Mouse (Mus musculus) c-Kit-negative CD71-positive TER-119-positive erythroid progenitor cells, embryonic 14.5 days (primary cell): ENCODE data around the gene Psmd11.
"Not testable (repeated sequence)": the region's sequence is repeated elsewhere in the genome, so short reads cannot be mapped to it uniquely, and the experiment has no call there.

Experiments used
- DNase-seq: peaks from one replicate; pipeline ENCODE4 v3.0.0-alpha.2; 2013; ENCODE audit warnings: low read depth, low spot score

The Psmd11 gene

DNA sequence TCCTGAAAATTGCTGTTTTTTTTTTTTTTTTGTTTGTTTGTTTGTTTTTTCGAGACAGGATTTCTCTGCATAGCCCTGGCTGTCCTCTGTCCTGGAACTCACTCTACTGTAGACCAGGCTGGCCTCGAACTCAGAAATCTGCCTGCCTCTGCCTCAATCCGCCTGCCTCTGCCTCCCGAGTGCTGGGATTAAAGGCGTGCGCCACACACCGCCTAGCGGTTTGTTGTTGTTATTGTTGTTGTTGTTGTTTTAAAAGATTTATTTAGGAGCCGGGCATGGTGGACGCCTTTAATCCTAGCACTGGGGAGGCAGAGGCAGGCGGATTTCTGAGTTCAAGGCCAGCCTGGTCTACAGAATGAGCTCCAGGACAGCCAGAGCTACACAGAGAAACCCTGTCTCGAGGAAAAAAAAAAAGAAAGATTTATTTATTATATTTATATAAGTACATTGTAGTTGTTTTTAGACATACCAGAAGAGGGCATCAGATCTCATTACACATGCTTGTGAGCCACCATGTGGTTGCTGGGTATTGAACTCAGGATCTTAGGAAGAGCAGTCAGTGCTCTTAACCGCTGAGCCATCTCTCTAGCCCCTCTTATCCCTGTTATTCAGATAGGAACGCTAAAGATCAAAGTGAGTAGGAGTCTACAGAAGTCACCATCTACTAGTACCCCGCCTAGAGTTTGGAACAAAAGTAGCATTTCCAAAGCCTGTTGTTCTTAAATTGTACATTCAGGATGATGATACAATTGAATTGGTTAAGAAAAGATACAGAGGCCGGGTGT, 2.2 kb upstream of the Psmd11 start:
- DNase-seq: not testable (repeated sequence)

DNA sequence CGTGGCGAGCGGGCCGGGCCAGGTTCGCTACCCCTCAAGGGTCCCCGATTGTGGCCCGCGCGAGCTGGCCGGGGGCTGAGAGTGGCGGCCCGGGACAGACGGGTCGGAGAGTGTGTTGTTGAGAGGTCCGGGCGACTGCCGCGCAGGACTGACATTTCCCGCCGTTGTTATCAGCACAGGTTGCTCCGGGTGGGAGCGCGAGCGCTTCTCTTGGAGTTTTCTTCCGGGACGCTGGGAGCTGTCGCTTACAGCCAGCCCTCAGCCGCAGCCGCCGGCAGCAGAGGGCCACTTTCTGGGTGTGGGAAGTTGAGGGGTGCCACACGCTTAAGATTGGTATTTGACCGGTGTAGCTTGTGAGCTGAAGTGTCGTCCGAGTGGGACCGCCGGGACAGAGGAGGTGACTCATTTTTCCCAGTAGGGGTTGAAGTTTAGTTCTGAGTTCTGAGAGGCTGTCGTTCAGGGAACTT, 627 bp downstream of the Psmd11 start:
- peak; percentile 54 for DNase-seq

DNA sequence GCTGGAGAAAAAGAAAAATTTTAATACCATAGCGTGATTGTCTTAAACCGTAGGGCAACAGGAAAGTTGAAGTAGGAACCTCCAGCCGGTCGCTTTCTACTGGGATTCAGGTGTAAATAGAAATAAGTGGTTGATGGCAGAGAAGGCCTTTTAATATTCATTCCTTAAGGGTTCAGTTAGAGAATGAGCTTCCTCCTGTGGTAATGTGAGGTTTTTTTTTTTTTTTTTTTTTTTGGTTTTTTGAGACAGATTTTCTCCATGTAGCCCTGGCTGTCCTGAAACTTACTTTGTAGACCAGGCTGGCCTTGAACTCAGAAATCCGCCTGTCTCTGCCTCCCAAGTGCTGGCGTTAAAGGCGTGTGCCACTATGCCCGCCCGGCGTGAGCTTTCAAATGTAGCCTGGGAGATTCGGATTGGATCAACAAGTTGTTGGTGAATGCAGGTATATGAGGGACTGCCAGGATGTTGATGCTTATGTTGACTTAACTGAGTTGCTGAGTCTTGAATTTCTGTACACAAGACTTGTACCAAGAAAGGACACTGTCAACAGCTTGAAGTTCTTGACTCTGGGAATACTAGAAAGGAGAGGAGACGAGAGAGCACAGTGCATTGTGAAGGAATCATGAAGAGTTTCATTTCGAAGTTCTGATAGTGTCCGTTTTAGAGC, 1.2 kb downstream of the Psmd11 start:
- DNase-seq: peak; percentile 21

DNA sequence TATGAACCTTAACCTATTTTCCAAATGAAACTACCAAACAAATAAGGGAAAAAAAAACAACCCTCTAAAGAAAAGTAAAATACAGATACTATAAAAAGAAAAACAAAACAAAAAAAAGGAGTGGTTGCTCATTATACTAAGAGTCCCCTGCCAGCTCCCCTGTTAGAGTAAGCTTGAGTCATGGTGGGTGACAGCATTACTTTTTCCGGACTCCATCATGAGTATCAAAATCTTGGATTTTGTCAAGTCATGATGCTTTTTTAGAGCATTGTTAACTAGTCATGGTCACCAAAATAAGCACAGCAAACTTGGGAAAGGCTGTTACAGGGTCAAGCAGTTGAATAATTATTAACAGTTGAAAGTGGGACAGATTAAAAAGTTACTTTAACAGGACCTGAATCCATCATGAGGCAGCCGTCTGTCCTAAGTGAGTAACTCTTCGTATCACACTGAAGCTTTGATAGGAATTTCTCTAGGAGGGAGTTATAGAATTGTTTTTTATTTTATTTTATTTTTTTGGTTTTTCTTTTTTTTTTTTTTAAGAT, 2.0 kb downstream of the Psmd11 start:
- DNase-seq: peak; percentile 8

DNA sequence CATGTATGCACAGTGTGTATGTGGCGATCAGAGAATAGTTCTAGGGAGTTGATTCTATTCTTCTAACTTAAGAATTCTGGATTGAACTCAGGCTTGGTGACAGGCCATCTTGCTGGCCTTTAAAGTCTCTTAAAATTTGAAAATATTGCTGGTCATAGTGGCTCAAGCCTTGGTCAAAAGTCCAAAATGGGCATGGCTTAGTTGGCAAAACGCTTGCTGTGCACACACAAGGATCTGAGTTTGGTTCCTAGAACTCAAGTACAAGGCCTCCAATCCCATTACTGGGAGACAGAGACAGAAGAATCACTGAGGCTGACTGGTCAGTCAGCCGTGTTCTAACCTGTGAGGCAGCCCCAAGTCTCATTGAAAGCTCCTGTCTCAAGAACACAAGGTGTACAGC, 18.5 kb downstream of the Psmd11 start:
- no peak for DNase-seq

DNA sequence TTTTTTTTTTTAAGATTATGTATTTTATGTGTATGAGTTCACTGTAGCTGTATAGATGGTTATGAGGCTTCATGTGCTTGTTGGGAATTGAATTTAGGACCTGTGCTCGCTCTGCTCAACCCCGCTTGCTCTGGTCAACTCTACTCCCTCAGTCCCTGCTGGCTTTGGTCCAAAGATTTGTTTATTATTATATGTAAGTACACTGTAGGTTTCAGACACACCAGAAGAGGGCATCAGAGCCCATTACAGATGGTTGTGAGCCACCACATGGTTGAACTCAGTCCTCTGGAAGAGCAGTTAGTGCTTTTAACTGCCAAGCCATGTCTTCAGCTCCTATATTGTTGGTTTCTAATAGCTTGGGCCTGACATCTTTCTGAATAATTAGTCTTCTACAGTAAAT, 21.4 kb downstream of the Psmd11 start:
- DNase-seq: no peak

DNA sequence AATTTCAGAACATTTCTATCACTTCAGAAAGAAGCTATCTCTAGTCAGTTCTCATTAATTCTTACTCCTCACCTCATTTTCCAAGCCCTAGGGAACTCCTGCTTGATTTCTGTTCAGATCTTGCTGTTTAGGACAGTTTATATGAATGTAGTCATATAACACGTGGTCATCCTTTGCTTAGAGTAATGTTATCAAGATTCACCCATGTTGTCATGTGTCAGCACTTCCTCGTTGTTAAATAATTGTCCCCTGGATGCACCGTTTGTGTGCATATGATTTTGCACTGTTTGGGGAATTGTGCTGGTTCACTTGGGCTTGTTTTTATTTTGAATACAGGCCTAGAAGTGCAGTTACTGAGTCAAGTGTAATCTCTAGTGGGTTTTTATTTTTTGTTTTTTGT, 23.8 kb downstream of the Psmd11 start:
- DNase-seq: no peak

DNA sequence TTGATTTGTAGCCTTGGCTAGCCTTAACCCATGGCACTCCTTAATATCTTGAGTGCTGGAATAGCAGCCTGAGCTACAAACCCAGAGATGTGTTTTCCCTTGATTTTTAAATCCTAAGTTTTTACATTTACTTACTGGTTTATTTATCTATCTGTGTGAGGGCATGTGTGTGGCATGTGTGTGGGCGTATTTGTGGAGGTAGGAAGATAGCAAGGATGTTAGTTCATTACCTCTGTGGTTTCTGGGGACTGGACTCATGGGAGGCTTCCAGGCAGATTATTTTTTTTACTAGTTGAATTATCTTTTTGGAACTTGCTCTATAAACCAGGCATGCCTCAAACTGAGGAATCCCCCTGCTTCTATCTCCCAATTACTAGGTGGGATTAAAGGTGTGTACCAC, 24.8 kb downstream of the Psmd11 start:
- DNase-seq: no peak

DNA sequence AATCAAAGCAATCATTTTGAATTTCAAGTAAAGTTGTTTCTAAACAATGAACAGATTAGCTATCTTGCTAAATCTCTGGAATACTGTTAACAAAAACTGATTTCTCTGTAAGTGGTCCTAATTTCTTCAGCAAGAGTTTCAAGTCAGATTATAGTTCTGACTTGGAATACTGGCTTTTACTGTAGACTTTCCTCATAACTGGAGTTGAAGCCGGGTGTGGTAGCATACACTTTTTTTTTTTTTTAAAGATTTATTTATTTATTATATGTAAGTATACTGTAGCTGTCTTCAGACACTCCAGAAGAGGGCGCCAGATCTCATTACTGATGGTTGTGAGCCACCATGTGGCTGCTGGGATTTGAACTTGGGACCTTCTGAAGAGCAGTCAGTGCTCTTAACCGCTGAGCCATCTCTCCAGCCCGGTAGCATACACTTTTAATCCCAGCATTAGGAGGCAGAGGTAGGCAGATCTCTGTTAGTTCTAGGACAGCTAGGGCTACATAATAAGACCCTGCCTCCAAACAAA, 35.3 kb downstream of the Psmd11 start:
- DNase-seq: not testable (repeated sequence)

DNA sequence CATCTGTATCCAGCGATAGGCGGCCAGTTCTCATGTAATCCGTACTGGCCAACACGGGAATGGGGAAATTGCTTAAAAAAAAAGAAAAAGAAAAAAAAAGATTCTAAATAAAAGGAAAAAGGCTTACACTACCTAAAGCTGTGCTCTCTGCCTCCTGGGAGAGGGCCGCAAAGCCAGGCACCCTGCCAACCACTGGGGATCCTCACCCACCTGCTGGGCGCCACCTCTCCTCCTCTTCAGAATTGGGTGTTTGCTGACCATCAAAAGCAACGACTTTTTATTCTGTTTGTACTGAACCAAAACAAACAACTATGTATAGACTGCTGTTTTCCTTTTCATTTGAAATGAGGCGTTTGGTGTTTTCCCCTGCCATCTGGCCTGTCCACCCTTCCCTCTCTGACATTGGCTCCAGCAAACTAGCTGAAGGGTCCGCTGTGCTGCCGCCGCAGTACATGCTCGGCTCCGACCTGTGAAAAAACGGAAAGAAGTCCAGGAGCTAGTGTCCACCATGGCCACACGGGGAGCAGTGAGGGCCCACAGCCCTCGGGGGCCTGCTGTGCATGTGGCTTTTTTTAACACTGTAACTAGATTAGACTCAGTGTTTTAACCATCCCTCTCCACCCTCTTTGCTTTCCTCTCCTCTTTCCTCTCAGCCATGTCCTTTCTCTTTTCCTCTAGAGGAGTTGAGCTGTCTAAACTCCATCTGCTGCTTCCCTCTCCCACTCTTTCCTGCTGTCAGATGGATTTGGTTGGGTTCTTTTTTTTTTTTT, 43.6 kb downstream of the Psmd11 start:
- DNase-seq: no peak

DNA sequence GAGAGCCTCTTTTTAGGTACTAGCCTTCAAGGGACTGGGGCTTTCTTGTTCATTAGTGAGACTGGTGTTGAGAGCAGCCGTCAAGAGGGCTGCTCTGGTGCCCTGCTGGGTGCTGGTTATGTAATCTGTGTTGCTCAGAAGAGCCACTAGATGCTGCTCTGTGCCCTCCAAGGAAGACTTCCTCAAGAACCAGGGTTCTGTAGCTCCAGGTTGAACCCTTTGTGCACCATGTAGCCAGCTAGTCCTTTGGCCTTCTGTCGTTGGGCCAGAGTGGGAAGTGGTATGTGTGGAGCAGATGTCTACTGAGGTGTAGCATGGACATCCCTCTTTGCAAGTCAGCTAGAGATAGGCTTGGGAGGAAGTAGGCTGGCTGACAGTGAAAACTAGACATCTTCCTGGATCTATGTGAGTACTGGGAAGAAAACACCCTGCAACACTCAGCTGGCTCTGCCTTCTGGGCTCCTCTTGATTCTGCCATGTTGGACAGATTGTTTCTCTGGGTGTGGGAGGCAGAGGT, 45.8 kb downstream of the Psmd11 start:
- DNase-seq: no peak

DNA sequence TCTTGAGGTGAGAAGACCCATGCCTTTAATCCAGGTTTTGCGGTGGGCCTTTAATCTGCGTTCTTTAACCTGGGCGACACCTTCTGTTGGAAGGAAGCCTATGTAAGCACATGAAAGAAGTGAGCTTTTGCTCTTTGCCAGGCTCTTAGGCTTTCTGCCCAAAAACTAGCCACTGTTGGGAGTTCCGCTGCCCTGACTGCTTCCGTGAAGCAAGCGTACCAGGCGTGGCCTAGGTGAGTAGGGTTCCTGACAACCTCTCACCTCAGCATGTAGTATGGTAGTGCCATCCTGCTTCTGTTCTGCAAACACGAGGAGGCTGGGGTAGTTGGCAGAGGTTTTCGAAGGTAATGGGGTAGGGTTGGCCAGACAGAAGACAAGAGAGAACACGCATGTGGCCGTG, 46.4 kb downstream of the Psmd11 start:
- DNase-seq: no peak

DNA sequence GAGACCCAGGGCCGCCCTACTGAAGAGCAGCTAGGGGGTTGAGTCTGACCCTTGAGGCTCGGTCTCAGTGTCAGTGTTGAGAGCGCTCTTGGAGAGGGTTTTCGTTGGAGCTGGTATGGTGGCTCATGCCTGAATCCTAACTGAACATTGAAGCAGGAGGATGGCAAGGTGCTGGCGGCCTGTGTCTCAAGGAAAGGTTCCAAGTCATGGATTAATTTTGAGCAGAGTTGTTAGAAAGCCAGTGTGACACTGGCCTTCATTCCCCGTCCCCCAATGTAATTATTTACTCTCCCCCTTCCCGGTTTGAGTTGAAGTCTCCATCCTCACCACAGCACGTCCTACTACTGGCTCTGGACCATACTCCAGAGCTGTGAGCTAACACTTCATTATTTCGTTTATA, 47.1 kb downstream of the Psmd11 start:
- no peak for DNase-seq

DNA sequence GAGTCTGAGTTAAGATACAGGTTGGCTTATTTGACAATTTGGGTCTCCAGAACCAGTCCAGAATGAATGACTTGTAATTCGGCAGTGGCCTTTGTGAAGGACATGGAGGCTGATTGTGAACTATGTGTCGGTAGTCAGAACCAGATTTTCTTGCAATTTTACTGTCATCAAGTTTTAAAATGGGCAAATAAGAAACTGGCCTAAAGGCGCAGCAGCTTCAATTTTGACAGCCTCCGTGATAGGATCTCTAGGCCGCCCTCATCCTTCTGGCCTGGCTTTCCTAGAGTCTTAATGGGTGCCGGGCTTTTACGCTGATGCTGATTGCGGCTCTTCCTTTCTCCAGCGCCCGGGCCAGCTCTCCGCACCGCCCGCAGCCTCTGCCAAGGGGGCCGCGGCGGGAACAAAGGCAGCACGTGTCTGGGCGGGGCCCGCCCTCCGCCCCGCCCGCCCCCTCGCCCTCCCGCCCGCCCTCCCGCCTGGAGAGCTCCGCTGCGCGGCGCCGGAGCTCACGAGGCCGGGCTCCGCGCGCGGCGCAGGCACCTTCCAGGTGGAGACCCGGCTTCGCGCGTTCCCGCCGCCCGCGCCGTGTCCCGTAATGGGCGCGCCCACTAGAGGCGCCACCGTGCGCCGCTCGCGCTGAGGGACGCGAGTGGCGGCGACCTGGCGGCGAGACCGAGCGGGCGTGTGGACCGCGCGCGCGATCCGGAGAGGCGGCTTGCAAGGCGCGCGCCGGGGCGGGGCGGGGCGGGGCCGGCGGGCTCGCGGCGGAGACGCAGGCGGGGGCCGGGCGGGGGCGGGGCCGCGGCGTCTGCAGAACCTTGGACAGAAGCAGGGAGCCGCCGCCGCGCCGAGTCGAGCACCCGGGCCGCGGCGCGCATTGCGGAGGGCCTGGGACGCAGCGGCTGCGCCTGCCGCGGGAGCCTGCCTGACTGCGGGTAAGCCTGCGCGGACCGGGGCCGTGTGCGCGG, 48.1 kb downstream of the Psmd11 start, which contains the start of gene Cdk5r1:
TSS of gene Cdk5r1 (plus strand) at position 802 of the 968 bp plus-strand sequence.
- peak; percentile 65 for DNase-seq

DNA sequence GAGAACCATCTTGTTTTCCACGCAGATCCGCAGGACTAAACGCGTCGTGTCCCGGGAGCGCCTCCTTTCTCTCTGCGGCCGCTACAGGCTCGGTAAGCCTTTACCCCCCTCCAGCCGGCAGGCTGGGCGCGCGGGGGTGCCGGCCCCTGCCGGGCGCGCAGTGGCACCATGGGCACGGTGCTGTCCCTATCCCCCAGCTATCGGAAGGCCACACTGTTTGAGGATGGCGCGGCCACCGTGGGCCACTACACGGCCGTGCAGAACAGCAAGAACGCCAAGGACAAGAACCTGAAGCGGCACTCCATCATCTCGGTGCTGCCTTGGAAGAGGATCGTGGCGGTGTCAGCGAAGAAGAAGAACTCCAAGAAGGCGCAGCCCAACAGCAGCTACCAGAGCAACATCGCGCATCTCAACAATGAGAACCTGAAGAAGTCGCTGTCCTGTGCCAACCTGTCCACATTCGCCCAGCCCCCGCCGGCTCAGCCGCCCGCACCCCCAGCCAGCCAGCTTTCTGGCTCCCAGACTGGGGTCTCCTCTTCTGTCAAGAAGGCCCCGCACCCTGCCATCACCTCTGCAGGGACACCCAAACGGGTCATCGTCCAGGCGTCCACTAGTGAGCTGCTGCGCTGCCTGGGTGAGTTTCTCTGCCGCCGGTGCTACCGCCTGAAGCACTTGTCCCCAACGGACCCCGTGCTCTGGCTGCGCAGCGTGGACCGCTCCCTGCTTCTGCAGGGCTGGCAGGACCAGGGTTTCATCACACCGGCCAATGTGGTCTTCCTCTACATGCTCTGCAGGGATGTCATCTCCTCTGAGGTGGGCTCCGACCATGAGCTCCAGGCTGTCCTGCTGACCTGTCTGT, 49.2 kb downstream of the Psmd11 start:
- DNase-seq: no peak

DNA sequence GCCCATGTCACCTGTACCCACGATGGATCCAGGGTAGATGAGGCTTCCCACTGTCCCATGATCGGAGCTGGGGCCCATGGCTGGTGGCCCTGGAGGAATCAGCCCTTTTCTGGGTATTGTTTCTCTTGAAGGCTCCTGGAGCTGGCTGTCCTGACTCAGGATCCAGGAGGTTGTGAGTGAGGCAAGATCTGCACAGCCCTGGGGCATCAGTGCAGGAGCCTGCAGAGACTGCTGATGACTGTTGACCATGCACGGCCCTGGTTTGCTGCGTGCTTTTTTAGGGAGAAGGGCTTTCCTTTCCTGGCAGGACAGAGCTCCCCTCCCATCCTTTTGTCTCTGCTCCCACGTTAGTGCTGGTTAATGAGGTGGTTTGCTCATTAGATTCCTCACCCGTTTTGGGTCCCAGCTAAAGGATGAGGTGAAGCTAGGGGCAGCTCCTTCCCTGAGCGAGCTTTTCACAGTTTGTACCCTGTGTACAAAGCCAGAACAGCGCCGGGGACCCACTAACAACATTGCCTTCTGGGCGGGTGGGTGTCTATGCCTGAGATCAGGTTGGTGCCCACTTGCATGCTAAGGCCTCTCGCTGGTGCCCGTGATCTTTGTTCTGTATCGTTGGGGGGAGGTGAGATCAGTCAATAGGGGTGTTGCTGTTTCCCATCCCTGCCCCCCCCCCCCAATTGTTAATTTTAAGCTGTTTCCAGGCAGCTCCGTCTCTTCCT, 50.4 kb downstream of the Psmd11 start:
- DNase-seq: no peak

DNA sequence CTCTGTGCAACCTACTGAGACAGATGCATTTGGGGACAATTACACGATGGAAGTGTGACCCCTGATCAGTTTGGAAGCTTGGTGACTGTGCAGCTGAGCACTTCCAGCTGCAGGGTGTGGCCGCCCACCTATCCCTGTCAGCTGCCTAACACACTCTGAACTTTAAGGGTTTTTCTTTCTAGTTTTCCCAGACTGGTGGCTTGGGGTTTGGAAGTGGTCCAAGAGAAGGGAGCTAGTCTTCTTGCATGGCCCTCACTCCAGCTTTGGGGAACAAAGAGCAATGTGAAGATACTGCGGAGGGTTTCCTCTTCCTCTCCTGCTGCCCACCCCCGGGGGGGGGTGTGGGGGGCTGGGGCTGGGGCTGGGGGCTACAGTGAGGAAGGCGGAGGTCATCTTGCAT, 51.0 kb downstream of the Psmd11 start:
- no peak for DNase-seq
